8 mouse cellular contexts compared by ENCODE assay signal in genomic region chr5:121190210-121190835, GRCm38 (mm10). TPM values are rescaled to one million over a fixed set of nuclear protein-coding genes. Genes with fewer than 3 reads are reported as not detected.
DNase-seq lines count a peak whose midpoint lies in the region; ATAC-seq lines count a peak whose summit lies in the region.

No protein-coding gene starts in this region.

- H3K4me2 ChIP-seq in forebrain, embryonic 12.5 days, result peak overlapping the region; percentile 71
- H3K4me2 ChIP-seq in liver, embryonic 12.5 days, result peak overlapping the region; percentile 85

- DNase-seq in heart, adult 11 months, result peak; percentile 90
- no peak for DNase-seq in heart, postnatal 4 days
- DNase-seq in A20 (ENCODE audit: low read depth, low spot score), result peak; percentile 54
- no peak for DNase-seq in gastrocnemius, postnatal 14 days
- no peak for DNase-seq in right cerebral cortex, adult 2 months (ENCODE audit: low spot score in 2 of 2)

- ATAC-seq in forebrain, embryonic 12.5 days (ENCODE audit: low FRiP score), result no peak
- no peak for ATAC-seq in liver, embryonic 12.5 days
- ATAC-seq in granulocyte monocyte progenitor cell, adult 5-6 weeks (replicated peaks; ENCODE audit: poor library complexity, severe bottlenecking), result no peak

- H3K4me1 ChIP-seq in forebrain, embryonic 12.5 days, result peaks cover 51% of the 10 kb centered on the region
- peaks cover 90% of the 10 kb centered on the region for H3K4me1 ChIP-seq in liver, embryonic 12.5 days

- 32% methylated on average over 21 of the region's 21 CpGs for WGBS in forebrain, embryonic 12.5 days
- 17% methylated on average over 21 of the region's 21 CpGs for WGBS in liver, embryonic 12.5 days (ENCODE audit: insufficient replicate concordance)

- peak overlapping the region; percentile 87 for H3K27ac ChIP-seq in forebrain, embryonic 12.5 days
- peak overlapping the region; percentile 88 for H3K27ac ChIP-seq in liver, embryonic 12.5 days

- H3K27me3 ChIP-seq in forebrain, embryonic 12.5 days, result peaks cover 7% of the 10 kb centered on the region; the same call in 1 of the 2 replicates
- no peaks in the 10 kb centered on the region for H3K27me3 ChIP-seq in liver, embryonic 12.5 days (replicated peaks)

- no peaks in the 10 kb centered on the region for H3K36me3 ChIP-seq in forebrain, embryonic 12.5 days (replicated peaks)
- H3K36me3 ChIP-seq in liver, embryonic 12.5 days, result 0 out of 2 replicates have a peak, but pooled peaks cover 8% of the 10 kb centered on the region

- H3K9ac ChIP-seq in forebrain, embryonic 12.5 days, result peak overlapping the region; percentile 93
- H3K9ac ChIP-seq in liver, embryonic 12.5 days, result peak overlapping the region; percentile 92

- intact Hi-C loops in gastrocnemius, postnatal 14 days (cut with DNase I; ENCODE audit: low total_unique reads), result no loop called here

- peak overlapping the region; percentile 96 for H3K4me3 ChIP-seq in forebrain, embryonic 12.5 days (replicated peaks)
- peak overlapping the region; percentile 92 for H3K4me3 ChIP-seq in liver, embryonic 12.5 days

- no peaks in the 10 kb centered on the region for H3K9me3 ChIP-seq in forebrain, embryonic 12.5 days
- no peaks in the 10 kb centered on the region for H3K9me3 ChIP-seq in liver, embryonic 12.5 days (replicated peaks)

RNA-seq across cellular contexts. Expression of gene Ptpn11, which starts 0.9 kb away (rescaled TPM):
- total RNA-seq in heart, postnatal 4 days (2021), result 100 to 1,000 TPM in 1 of 2 experiments, 10 to 100 TPM in 1; 99.0 to 107 TPM
- polyA plus RNA-seq in forebrain, embryonic 12.5 days (2016; fragmentation: Nextera tagmentation; extraction: Ambion mirVana), result 26.3 and 26.4 TPM in 2 replicates
- 15.2 and 15.8 TPM in 2 replicates for polyA plus RNA-seq in liver, embryonic 12.5 days (2016; fragmentation: Nextera tagmentation; extraction: Ambion mirVana)
- total RNA-seq in gastrocnemius, postnatal 14 days (2021), result 10 to 100 TPM; 62.2 to 62.4 TPM
- 29.7 and 33.6 TPM in 2 replicates for total RNA-seq in granulocyte monocyte progenitor cell, adult 5-6 weeks (2014; fragmentation: Nextera tagmentation)
- total RNA-seq in granulocyte monocyte progenitor cell, adult 5-6 weeks (2017), result 44.8 and 45.8 TPM in 2 replicates

RNA-seq across cellular contexts. Expression of gene Rpl6, which starts 14.0 kb away (rescaled TPM):
- total RNA-seq in heart, postnatal 4 days (2021), result 100 to 1,000 TPM; 820 to 822 TPM
- 479 and 481 TPM in 2 replicates for polyA plus RNA-seq in forebrain, embryonic 12.5 days (2016; fragmentation: Nextera tagmentation; extraction: Ambion mirVana)
- 590 and 602 TPM in 2 replicates for polyA plus RNA-seq in liver, embryonic 12.5 days (2016; fragmentation: Nextera tagmentation; extraction: Ambion mirVana)
- 100 to 1,000 TPM; 596 to 649 TPM for total RNA-seq in gastrocnemius, postnatal 14 days (2021)
- total RNA-seq in granulocyte monocyte progenitor cell, adult 5-6 weeks (2014; fragmentation: Nextera tagmentation), result 2,241 and 2,395 TPM in 2 replicates
- 1,241 and 1,301 TPM in 2 replicates for total RNA-seq in granulocyte monocyte progenitor cell, adult 5-6 weeks (2017)

RNA-seq across cellular contexts. Expression of gene Hectd4, which starts 29.7 kb away (rescaled TPM):
- total RNA-seq in heart, postnatal 4 days (2021), result 10 to 100 TPM; 22.7 to 25.8 TPM
- 13.2 and 13.3 TPM in 2 replicates for polyA plus RNA-seq in forebrain, embryonic 12.5 days (2016; fragmentation: Nextera tagmentation; extraction: Ambion mirVana)
- polyA plus RNA-seq in liver, embryonic 12.5 days (2016; fragmentation: Nextera tagmentation; extraction: Ambion mirVana), result 13.3 and 14.4 TPM in 2 replicates
- 10 to 100 TPM; 11.3 to 11.5 TPM for total RNA-seq in gastrocnemius, postnatal 14 days (2021)
- total RNA-seq in granulocyte monocyte progenitor cell, adult 5-6 weeks (2014; fragmentation: Nextera tagmentation), result 26.2 and 28.1 TPM in 2 replicates
- total RNA-seq in granulocyte monocyte progenitor cell, adult 5-6 weeks (2017), result 12.8 and 14.1 TPM in 2 replicates

Comparison
In these comparisons a context has a peak if more than half of its experiments do, and no peak if none do; other contexts are left out.
1. DNase-seq: peak in heart, adult 11 months (single experiment) and A20 (single experiment); none in heart, postnatal 4 days (single experiment), gastrocnemius, postnatal 14 days (single experiment) and right cerebral cortex, adult 2 months (0 of 2).